Mouse (Mus musculus) stomach, embryonic 15.5 days (tissue): ENCODE data around the gene Trim11. TPM values are rescaled to one million over a fixed set of nuclear protein-coding genes. Genes with fewer than 3 reads are reported as not detected.
A peak's percentile ranks its signal among the peaks of the same experiment; 100 is the strongest.

Experiments used
- ATAC-seq: fragments of 200-750 bp; cut with Nextera tagmentation; 2 replicates; pipeline ENCODE4 v1.8.0; 2017; ENCODE audit warnings: low read depth, moderate number of reproducible peaks, moderate TSS enrichment; ENCODE audit not compliant: insufficient read depth, low FRiP score
- H3K27ac ChIP-seq: fragments of 300-500 bp; sonication (generic); 2 replicates; pipeline ENCODE4 v1.5.1; 2015; ENCODE audit warnings: mild to moderate bottlenecking, inconsistent platforms
- H3K27me3 ChIP-seq: fragments of 300-500 bp; sonication (generic); replicated peaks from 2 replicates; pipeline ENCODE4 v1.6.1; 2015; ENCODE audit warnings: inconsistent platforms
- H3K36me3 ChIP-seq: fragments of 300-500 bp; sonication (generic); 2 replicates; pipeline ENCODE4 v1.6.1; 2015; ENCODE audit warnings: inconsistent platforms
- H3K4me1 ChIP-seq: fragments of 300-500 bp; sonication (generic); 2 replicates; pipeline ENCODE4 v1.6.1; 2015; ENCODE audit warnings: inconsistent platforms
- H3K4me2 ChIP-seq: fragments of 300-500 bp; sonication (generic); 2 replicates; pipeline ENCODE4 v1.6.1; 2015; ENCODE audit warnings: mild to moderate bottlenecking, inconsistent platforms
- H3K4me3 ChIP-seq: fragments of 300-500 bp; sonication (generic); replicated peaks from 2 replicates; pipeline ENCODE4 v1.5.1; 2015; ENCODE audit warnings: inconsistent platforms
- H3K9ac ChIP-seq: fragments of 300-500 bp; sonication (generic); 2 replicates; pipeline ENCODE4 v1.6.1; 2015; ENCODE audit warnings: inconsistent platforms
- H3K9me3 ChIP-seq: fragments of 300-500 bp; sonication (generic); 2 replicates; pipeline ENCODE4 v1.6.1; 2016; ENCODE audit warnings: inconsistent platforms
- WGBS: fragments of 180-500 bp; shearing (Covaris S2); methylation state at CpG from one replicate; pipeline ENCODE4 v1.1.7; 2015; 5-methylcytosine and 5-hydroxymethylcytosine counted together
- polyA plus RNA-seq: library from polyadenylated mRNA; unstranded; fragments of >200 nt; fragmentation: Nextera tagmentation; extraction: Ambion mirVana; gene quantifications from 2 replicates; pipeline ENCODE4 v1.2.1, GENCODE M21; 2015

The Trim11 gene
- polyA plus RNA-seq, 1 experiment from 2014 or later, result 17.9 TPM

DNA sequence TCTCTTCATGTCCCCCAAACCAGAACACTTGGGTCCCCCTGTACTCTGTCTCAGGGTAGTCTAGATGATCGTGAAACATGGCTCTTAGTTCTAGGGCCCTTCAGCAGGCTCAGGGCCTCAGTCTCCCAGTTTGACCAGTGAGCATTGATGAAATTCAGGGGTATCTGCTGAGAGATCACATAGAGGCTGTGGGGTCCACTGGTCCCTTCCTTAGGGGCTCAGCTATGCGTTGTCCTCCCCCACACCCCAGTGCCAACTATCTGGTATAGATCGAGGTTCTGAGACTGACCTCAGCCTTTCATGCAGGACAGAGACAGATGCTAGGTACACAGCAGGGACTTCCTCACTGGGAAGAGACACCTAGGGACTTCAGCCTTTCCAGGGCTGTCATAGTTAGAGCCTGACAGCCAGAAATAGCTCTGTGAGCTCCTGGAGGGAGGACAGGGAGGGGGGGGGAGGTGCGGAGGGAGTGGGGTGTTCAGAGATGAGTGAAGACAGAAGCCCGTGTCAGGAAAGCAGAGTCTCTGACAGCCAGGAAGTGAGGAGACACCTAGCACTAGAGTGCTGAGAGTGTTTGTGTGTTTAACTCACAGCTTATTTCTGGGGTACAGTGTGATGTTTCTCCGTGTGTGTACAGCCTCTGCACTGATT lies 5.9 kb downstream of the Trim11 start:
- no peak overlapping the region for H3K4me2 ChIP-seq
- no peak overlapping the region for H3K4me3 ChIP-seq
- no peaks in the 10 kb centered on the region for H3K27me3 ChIP-seq
- ATAC-seq, result no peak
- no peaks in the 10 kb centered on the region for H3K9me3 ChIP-seq
- H3K9ac ChIP-seq, result no peak overlapping the region
- no peak overlapping the region for H3K27ac ChIP-seq
- peaks cover 27% of the 10 kb centered on the region for H3K4me1 ChIP-seq
- WGBS, result 83% methylated on average over 6 of the region's 6 CpGs
- peaks cover 41% of the 10 kb centered on the region for H3K36me3 ChIP-seq

DNA sequence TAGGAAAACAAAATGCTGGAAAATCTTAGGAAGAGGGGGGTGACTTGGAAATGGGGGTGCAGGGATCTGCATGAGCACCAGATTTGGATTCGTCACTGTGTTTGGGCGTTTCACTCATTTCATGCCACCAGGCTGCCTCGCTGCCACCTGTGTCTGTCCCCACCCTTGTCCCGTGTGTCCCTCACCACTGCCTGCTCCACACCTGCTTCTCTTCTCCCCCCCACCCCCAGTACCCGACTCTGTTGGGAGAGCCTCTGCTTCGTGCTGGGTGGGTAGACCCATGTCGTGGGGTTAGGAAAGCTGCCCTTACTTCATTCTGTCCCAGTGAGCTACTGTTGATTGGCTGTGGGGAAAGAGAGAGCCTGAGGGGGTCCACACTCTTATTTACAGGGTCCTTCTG lies 6.8 kb downstream of the Trim11 start:
- Histone ChIP-seq H3K36me3 (peaks cover 48% of the 10 kb centered on the region), H3K27ac (no peak overlapping the region), H3K4me1 (peaks cover 18% of the 10 kb centered on the region), H3K4me2 (no peak overlapping the region), H3K9me3 (no peaks in the 10 kb centered on the region), H3K27me3 (no peaks in the 10 kb centered on the region), H3K9ac (no peak overlapping the region), H3K4me3 (no peak overlapping the region)
- WGBS, result 93% methylated on average over 7 of the region's 7 CpGs
- no peak for ATAC-seq

DNA sequence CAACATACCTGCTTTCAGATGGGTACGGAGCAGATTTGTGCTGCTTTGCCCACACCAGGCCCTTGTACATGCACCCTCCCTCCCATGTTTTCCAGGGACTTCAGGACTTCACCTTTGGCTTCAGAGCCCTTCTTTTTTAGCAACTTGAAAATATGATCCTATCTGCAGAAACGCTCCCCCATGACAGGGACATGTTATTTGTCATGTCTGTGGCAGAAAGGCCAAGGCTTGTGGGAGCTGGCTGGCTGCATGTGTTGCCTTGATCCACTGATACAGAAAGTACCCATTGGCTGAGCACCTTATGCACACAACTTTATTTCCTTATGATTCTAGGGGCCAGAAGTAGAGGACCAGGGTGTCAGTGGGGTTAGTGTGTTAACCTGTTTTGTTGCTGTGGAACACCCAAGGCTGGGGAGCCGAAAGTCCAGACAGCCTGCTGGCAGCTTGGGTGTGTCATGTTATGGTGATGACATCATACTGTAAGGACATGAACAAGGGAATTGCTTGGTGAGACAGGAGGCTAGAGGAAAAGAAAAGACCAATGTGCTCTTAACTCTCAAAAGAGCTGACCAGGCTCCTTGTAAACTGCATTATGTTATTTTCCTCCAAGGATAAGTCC lies 7.5 kb downstream of the Trim11 start:
- Histone ChIP-seq H3K9me3 (no peaks in the 10 kb centered on the region), H3K4me2 (no peak overlapping the region), H3K4me1 (peaks cover 11% of the 10 kb centered on the region), H3K9ac (no peak overlapping the region), H3K27ac (no peak overlapping the region), H3K27me3 (no peaks in the 10 kb centered on the region), H3K4me3 (no peak overlapping the region), H3K36me3 (peaks cover 50% of the 10 kb centered on the region)
- no peak for ATAC-seq
- WGBS, result 83% methylated on average over 3 of the region's 3 CpGs

DNA sequence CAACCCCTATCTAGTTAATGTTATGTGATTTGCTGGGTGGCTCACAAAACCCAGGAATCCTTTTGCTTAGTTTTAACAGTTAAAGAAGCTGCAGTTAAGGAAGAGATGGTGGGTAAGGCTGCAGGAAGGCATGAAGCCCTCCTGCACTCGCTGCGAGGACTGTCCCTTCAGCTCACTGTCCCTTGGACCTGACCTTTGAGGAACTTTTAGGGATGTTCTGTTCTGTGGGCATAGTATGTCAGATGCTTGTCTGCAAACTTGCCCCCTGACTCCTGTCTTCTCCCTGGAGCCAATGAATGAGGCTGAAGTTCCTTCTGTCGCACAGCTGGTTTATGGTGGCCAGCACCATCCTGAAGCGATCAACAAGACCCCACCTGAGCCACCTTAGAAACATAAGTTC lies 11.3 kb downstream of the Trim11 start:
- Histone ChIP-seq H3K4me2 (no peak overlapping the region), H3K9me3 (no peaks in the 10 kb centered on the region), H3K36me3 (peaks cover 36% of the 10 kb centered on the region), H3K27ac (no peak overlapping the region), H3K9ac (no peak overlapping the region), H3K4me3 (no peak overlapping the region), H3K4me1 (peaks cover 1% of the 10 kb centered on the region; the same call in 1 of the 2 replicates), H3K27me3 (0 out of 2 replicates have a peak, but pooled peaks cover 5% of the 10 kb centered on the region)
- ATAC-seq, result no peak
- 97% methylated on average over 4 of the region's 4 CpGs for WGBS

DNA sequence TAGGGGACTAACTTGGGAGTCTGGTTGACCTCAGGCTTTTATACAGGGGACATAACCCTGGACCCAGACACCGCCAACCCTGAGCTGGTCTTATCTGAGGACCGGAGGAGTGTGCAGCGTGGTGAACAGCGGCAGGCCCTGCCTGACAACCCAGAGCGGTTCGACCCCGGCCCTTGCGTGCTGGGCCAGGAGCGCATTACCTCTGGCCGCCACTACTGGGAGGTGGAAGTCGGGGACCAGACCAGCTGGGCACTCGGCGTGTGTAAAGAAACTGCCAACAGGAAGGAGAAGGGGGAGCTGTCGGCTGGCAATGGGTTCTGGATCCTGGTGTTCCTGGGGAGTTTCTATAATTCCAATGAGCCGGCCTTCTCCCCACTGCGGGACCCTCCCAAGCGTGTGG lies 12.2 kb downstream of the Trim11 start:
- peaks cover 5% of the 10 kb centered on the region; the same call in 1 of the 2 replicates for H3K4me1 ChIP-seq
- H3K9me3 ChIP-seq, result no peaks in the 10 kb centered on the region
- 89% methylated on average over 17 of the region's 17 CpGs for WGBS
- peaks cover 8% of the 10 kb centered on the region; the same call in 1 of the 2 replicates for H3K27me3 ChIP-seq
- no peak overlapping the region for H3K27ac ChIP-seq
- no peak overlapping the region for H3K9ac ChIP-seq
- H3K4me3 ChIP-seq, result no peak overlapping the region
- H3K4me2 ChIP-seq, result no peak overlapping the region
- H3K36me3 ChIP-seq, result peaks cover 29% of the 10 kb centered on the region
- no peak; the same call in 1 of the 2 replicates for ATAC-seq

DNA sequence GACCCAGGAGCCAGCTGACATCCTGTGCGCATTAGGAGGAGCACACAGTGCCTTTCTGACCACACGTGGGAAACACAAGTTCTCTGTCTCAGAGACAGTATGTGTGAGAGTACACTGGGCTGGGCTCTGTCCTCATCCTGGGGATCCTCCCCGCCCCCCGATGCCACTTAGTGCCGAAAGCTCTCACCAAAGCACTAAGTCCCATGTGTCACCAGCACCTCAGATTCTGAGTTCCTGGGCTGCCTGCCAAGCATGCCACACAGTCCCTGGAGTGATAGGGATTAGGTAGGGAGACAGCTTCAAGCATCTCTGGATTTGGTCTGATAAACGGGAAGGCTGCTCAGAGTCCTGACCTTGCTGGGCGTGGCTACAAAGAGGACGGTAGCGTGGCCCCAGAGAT lies 12.9 kb downstream of the Trim11 start:
- H3K9ac ChIP-seq, result no peak overlapping the region
- no peak for ATAC-seq
- H3K4me1 ChIP-seq, result peaks cover 9% of the 10 kb centered on the region; the same call in 1 of the 2 replicates
- no peak overlapping the region for H3K4me2 ChIP-seq
- H3K36me3 ChIP-seq, result peaks cover 28% of the 10 kb centered on the region
- H3K4me3 ChIP-seq, result no peak overlapping the region
- peaks cover 14% of the 10 kb centered on the region; the same call in 1 of the 2 replicates for H3K27me3 ChIP-seq
- H3K9me3 ChIP-seq, result no peaks in the 10 kb centered on the region
- 77% methylated on average over 9 of the region's 9 CpGs for WGBS
- no peak overlapping the region for H3K27ac ChIP-seq

DNA sequence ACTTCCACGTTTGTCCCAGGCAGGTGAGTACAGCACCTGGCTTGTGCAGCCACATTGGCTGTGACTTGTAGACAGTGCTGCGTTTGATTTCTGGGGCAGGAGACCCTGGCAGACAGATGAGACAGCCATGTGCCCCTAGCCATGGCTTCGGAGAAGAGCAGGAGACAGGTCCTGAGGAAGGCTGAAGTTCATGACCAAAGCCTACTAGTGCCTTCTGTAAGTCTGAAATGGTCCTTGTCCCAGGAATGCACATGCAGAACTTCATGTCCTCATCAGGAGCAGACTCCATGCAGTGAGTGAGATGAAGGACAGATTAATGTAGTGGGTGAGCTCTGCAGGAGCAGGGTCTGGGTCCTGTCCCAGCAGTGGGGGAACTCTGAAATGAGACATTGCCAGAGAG lies 14.0 kb downstream of the Trim11 start:
- Histone ChIP-seq H3K36me3 (peaks cover 19% of the 10 kb centered on the region), H3K4me3 (no peak overlapping the region), H3K4me2 (no peak overlapping the region), H3K9ac (no peak overlapping the region), H3K9me3 (no peaks in the 10 kb centered on the region), H3K4me1 (peaks cover 9% of the 10 kb centered on the region; the same call in 1 of the 2 replicates), H3K27ac (no peak overlapping the region), H3K27me3 (peaks cover 18% of the 10 kb centered on the region; the same call in 1 of the 2 replicates)
- WGBS, result 70% methylated on average over 3 of the region's 3 CpGs
- ATAC-seq, result no peak

DNA sequence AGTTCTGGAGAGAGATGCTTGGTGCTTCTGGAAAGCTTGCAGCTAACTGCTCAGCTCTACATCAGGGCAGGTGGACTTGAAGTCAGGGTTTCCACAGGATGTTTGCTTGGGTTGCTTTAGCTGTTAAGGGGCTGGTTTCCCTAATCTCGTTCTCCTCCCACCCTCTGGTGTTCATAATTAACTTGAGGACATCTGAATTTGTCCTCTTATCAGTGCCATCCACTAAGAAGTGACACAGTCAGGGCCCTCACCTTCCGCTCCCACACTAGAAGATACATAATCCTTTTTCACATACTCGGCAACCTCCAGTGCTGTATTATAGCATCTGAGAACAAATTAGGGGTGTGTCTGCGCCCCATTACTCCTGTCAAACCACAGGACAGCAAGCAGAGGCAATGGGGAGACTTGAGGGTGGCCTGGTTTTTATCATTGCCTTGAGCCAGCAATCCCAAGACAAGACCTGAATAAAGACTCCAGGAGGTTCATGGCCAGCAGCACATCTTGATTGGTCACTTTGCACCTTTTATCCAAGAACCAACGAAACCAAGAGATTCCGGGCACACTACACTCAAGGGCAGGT lies 15.3 kb downstream of the Trim11 start:
- Histone ChIP-seq H3K36me3 (peaks cover 10% of the 10 kb centered on the region; the same call in 1 of the 2 replicates), H3K4me2 (no peak overlapping the region), H3K4me3 (no peak overlapping the region), H3K9ac (no peak overlapping the region), H3K27me3 (peaks cover 18% of the 10 kb centered on the region; the same call in 1 of the 2 replicates), H3K9me3 (no peaks in the 10 kb centered on the region), H3K4me1 (peaks cover 9% of the 10 kb centered on the region; the same call in 1 of the 2 replicates), H3K27ac (no peak overlapping the region)
- ATAC-seq, result no peak
- WGBS, result 59% methylated on average over 6 of the region's 6 CpGs

DNA sequence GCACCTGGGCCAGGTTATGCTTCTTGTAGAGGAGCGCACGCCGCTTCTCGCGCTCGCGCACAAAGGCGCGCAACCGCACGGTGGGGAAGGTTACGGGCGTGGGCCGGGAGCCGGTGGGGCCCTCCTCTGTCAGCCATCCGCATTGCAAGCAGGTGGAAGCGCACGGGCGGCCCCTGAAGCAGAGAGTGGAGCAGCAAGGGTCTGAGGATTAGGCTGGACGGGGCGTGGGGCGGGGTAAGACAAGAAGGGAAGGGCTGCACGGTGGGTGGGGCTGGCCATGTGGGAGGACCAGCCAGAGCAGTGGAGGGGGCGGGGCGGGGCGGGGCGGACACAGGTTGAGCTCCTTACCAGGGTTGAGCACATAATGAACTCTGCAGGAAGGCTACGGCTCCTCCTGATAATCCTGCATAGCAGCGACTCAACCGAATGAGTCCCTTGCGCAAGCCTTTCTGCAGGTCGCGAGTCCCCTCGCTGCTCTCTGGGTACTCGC lies 16.5 kb downstream of the Trim11 start:
- peak; percentile 82 for ATAC-seq
- H3K27ac ChIP-seq, result no peak overlapping the region
- peak overlapping the region; percentile 75 for H3K4me2 ChIP-seq
- peaks cover 9% of the 10 kb centered on the region; the same call in 1 of the 2 replicates for H3K4me1 ChIP-seq
- 2% methylated on average over 35 of the region's 35 CpGs for WGBS
- no peak overlapping the region; the same call in 1 of the 2 replicates for H3K9ac ChIP-seq
- no peaks in the 10 kb centered on the region for H3K9me3 ChIP-seq
- peak overlapping the region; percentile 36 for H3K4me3 ChIP-seq
- peaks cover 18% of the 10 kb centered on the region; the same call in 1 of the 2 replicates for H3K27me3 ChIP-seq
- H3K36me3 ChIP-seq, result 0 out of 2 replicates have a peak, but pooled peaks cover 3% of the 10 kb centered on the region

DNA sequence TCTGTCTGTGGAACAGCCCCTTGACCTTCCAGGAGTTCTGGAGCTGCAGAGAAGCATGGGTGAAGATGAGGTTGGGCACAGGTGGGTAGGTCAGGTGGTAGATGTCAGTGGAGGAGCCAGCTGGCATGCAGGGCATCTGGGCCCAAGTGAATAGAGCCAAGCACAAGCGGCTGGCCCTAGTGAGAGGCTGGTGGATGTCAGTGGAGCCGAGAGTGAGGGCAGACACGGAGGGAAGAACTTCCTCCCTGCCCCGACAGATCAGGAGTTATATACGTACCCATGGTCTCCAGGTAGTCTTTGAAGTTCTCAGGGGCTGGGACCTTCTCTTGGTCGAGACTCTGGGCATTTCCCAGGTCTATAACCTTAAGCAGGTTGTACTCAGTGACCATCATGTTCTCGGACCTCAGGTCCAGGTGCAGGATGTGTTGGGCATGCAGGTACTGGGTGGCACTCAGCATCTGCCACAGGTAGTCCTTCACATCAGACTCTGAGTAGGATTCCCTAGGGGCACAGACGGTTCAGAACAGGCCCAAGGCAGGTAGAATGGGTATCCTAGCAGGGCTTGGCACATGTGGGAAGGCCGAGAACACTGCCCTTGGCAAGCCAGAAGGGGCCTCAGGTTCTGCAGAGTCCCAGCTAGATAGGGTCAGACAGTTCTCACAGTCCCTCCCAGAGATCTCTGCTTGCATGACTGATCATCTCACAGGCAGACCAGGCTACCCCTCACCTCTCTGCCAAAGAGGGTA lies 17.3 kb downstream of the Trim11 start:
- Histone ChIP-seq H3K9ac (no peak overlapping the region), H3K9me3 (no peaks in the 10 kb centered on the region), H3K4me3 (no peak overlapping the region), H3K4me1 (peaks cover 9% of the 10 kb centered on the region; the same call in 1 of the 2 replicates), H3K4me2 (peak overlapping the region; percentile 75; the same call in 1 of the 2 replicates), H3K27ac (no peak overlapping the region), H3K27me3 (peaks cover 18% of the 10 kb centered on the region; the same call in 1 of the 2 replicates), H3K36me3 (no peaks in the 10 kb centered on the region)
- ATAC-seq, result no peak
- 79% methylated on average over 9 of the region's 9 CpGs for WGBS

DNA sequence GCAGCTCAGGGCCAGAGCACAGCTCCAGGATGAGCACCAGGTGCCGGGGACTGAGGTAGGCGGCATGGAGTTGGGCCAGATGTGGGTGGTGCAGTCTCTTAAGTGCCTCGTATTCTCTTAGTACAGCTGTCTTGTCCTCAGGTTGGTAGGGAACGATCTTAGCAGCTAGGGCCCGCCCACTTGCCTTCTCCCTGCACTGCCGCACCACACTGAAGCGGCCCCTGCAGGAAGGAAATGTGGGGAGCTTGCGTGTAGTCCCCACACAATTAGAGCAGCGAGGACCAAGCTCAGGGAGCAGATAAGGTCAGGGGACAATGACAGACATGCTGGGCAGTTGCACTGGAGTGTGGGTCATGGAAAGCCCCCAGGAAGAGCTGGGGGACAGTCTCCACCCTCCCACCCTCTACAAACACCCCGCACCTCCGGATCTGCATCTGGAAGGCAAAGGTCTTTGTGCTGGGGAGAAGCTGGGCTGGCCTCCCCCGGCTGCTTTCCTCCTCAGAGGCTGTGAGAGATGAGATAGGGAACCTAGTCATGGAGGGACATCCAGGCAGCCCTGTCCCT lies 18.0 kb downstream of the Trim11 start:
- no peak for ATAC-seq
- H3K4me1 ChIP-seq, result peaks cover 9% of the 10 kb centered on the region; the same call in 1 of the 2 replicates
- no peak overlapping the region for H3K4me2 ChIP-seq
- no peaks in the 10 kb centered on the region for H3K36me3 ChIP-seq
- H3K27me3 ChIP-seq, result peaks cover 18% of the 10 kb centered on the region; the same call in 1 of the 2 replicates
- WGBS, result 49% methylated on average over 12 of the region's 12 CpGs
- no peak overlapping the region for H3K27ac ChIP-seq
- no peak overlapping the region for H3K4me3 ChIP-seq
- no peaks in the 10 kb centered on the region for H3K9me3 ChIP-seq
- H3K9ac ChIP-seq, result no peak overlapping the region
